27 mouse cellular contexts compared by ENCODE assay signal in genomic region chr5:144724926-144725325, GRCm38 (mm10). TPM values are rescaled to one million over a fixed set of nuclear protein-coding genes. Genes with fewer than 3 reads are reported as not detected.
DNase-seq lines count a peak whose midpoint lies in the region; ATAC-seq and TF ChIP-seq lines count a peak whose summit lies in the region.
"Had no signal": no experiment of that assay in that cellular context is flagged by ENCODE, and none has a peak within 500 bp of the region (broad histone marks: within the 10 kb centered on the region; RNA-seq: fewer than 3 reads in every experiment).

No protein-coding gene starts in this region.

- H3K27me3 ChIP-seq in midbrain, embryonic 14.5 days (ENCODE audit: control insufficient read depth, insufficient read depth, low read length): no peaks in the 10 kb centered on the region
- H3K27me3 ChIP-seq in midbrain, embryonic 15.5 days (replicated peaks): peaks cover 7% of the 10 kb centered on the region; the same call in 1 of the 2 replicates
- peaks cover 9% of the 10 kb centered on the region; the same call in 1 of the 2 replicates for H3K27me3 ChIP-seq in forebrain, embryonic 11.5 days (ENCODE audit: control insufficient read depth, insufficient read depth, low read length)
- peaks cover 4% of the 10 kb centered on the region; the same call in 1 of the 2 replicates for H3K27me3 ChIP-seq in forebrain, postnatal 0 days (ENCODE audit: insufficient read depth, low read length)
- H3K27me3 ChIP-seq: intestine, embryonic 15.5 days had no signal

- no peak for ATAC-seq in midbrain, embryonic 14.5 days (ENCODE audit: low FRiP score, low TSS enrichment)
- no peak for ATAC-seq in midbrain, embryonic 15.5 days (replicated peaks)
- ATAC-seq in forebrain, embryonic 11.5 days (replicated peaks; ENCODE audit: low FRiP score): peak; percentile 76
- no peak; the same call in 1 of the 2 replicates for ATAC-seq in forebrain, postnatal 0 days
- ATAC-seq: activated CD4-positive, CD25-positive, alpha-beta regulatory T cell, adult 4 months; intestine, embryonic 15.5 days; lung, postnatal 0 days; Patski had no signal

- no peaks in the 10 kb centered on the region for H3K36me3 ChIP-seq in midbrain, embryonic 14.5 days (ENCODE audit: control insufficient read depth, insufficient read depth, low read length)
- H3K36me3 ChIP-seq in midbrain, embryonic 15.5 days (replicated peaks): no peaks in the 10 kb centered on the region
- H3K36me3 ChIP-seq in forebrain, embryonic 11.5 days (ENCODE audit: control insufficient read depth, insufficient read depth, low read length): no peaks in the 10 kb centered on the region
- H3K36me3 ChIP-seq in forebrain, postnatal 0 days (ENCODE audit: insufficient read depth): no peaks in the 10 kb centered on the region
- H3K36me3 ChIP-seq: embryonic facial prominence, embryonic 10.5 days; heart, embryonic 12.5 days; hindbrain, embryonic 15.5 days; intestine, embryonic 15.5 days; neural tube, embryonic 12.5 days had no signal

- no peak overlapping the region for H3K4me3 ChIP-seq in midbrain, embryonic 14.5 days (replicated peaks; ENCODE audit: low read depth, low read length)
- no peak overlapping the region for H3K4me3 ChIP-seq in midbrain, embryonic 15.5 days
- no peak overlapping the region for H3K4me3 ChIP-seq in forebrain, embryonic 11.5 days (ENCODE audit: low read depth, low read length)
- no peak overlapping the region for H3K4me3 ChIP-seq in forebrain, postnatal 0 days (ENCODE audit: low read depth, low read length)
- no peak overlapping the region for H3K4me3 ChIP-seq in lung, adult 2 months (replicated peaks; ENCODE audit: extremely low read depth, low read depth, low read length)
- H3K4me3 ChIP-seq: embryonic facial prominence, embryonic 10.5 days; heart, embryonic 12.5 days; hindbrain, embryonic 15.5 days; intestine, embryonic 15.5 days; neural tube, embryonic 12.5 days had no signal

- no peak for TF ChIP-seq CTCF in forebrain, postnatal 0 days (IDR thresholded peaks at IDR 0.05; ENCODE audit: low read depth)
- TF ChIP-seq CTCF in lung, adult 2 months (IDR thresholded peaks at IDR 0.05; ENCODE audit: insufficient read depth, low read length): no peak

- H3K4me1 ChIP-seq in midbrain, embryonic 14.5 days (ENCODE audit: control insufficient read depth, insufficient read depth, low read length): no peaks in the 10 kb centered on the region
- H3K4me1 ChIP-seq in midbrain, embryonic 15.5 days: no peaks in the 10 kb centered on the region
- peaks cover 11% of the 10 kb centered on the region; the same call in 1 of the 2 replicates for H3K4me1 ChIP-seq in forebrain, embryonic 11.5 days (replicated peaks; ENCODE audit: control insufficient read depth, insufficient read depth, low read length)
- H3K4me1 ChIP-seq in forebrain, postnatal 0 days (ENCODE audit: insufficient read depth): no peaks in the 10 kb centered on the region; the same call in 1 of the 2 replicates
- H3K4me1 ChIP-seq in lung, adult 2 months (ENCODE audit: control insufficient read depth, insufficient read depth, low read length): no peaks in the 10 kb centered on the region
- H3K4me1 ChIP-seq: heart, embryonic 12.5 days; hindbrain, embryonic 15.5 days; intestine, embryonic 15.5 days; neural tube, embryonic 12.5 days had no signal

- WGBS in midbrain, embryonic 14.5 days: 11% methylated on average over 2 of the region's 2 CpGs
- WGBS in midbrain, embryonic 15.5 days: 14% methylated on average over 2 of the region's 2 CpGs
- 21% methylated on average over 2 of the region's 2 CpGs for WGBS in forebrain, embryonic 11.5 days
- WGBS in forebrain, postnatal 0 days: 4% methylated on average over 2 of the region's 2 CpGs
- 50% methylated on average over 2 of the region's 2 CpGs for WGBS in lung, adult 2 months

- DNase-seq in midbrain, embryonic 14.5 days: peak; percentile 46
- DNase-seq in R1 (ENCODE audit: low read depth, low spot score): peak; percentile 70
- peak; percentile 73 for DNase-seq in forebrain, embryonic 11.5 days (ENCODE audit: low spot score)
- peak; percentile 39 for DNase-seq in forebrain, postnatal 0 days
- no peak for DNase-seq in urinary bladder, postnatal 4 days (ENCODE audit: low spot score in 2 of 2)
- DNase-seq in lung, adult 2 months: no peak
- DNase-seq: adrenal gland, adult 8-10 months; cerebellum, adult 8-10 months; gastrocnemius, postnatal 25 days; heart, adult 18-20 months; heart, postnatal 14 days; kidney, adult 8-10 months; kidney, postnatal 10 days; right cerebral cortex, postnatal 4 days; thymus, adult 18-20 months had no signal

- no peak for TF ChIP-seq POLR2A in lung, adult 2 months (IDR thresholded peaks at IDR 0.05; ENCODE audit: borderline replicate concordance, extremely low read depth, low read depth, low read length)

- no peaks in the 10 kb centered on the region for H3K9me3 ChIP-seq in midbrain, embryonic 14.5 days (ENCODE audit: control insufficient read depth, low read length)
- H3K9me3 ChIP-seq in midbrain, embryonic 15.5 days: no peaks in the 10 kb centered on the region
- H3K9me3 ChIP-seq in forebrain, embryonic 11.5 days (ENCODE audit: control insufficient read depth, low read length): no peaks in the 10 kb centered on the region
- H3K9me3 ChIP-seq in forebrain, postnatal 0 days (ENCODE audit: low read length): no peaks in the 10 kb centered on the region
- H3K9me3 ChIP-seq: embryonic facial prominence, embryonic 10.5 days; heart, embryonic 12.5 days; hindbrain, embryonic 15.5 days; intestine, embryonic 15.5 days; neural tube, embryonic 12.5 days had no signal

- no peak overlapping the region for H3K4me2 ChIP-seq in midbrain, embryonic 14.5 days (ENCODE audit: low read length)
- no peak overlapping the region for H3K4me2 ChIP-seq in midbrain, embryonic 15.5 days
- H3K4me2 ChIP-seq in forebrain, embryonic 11.5 days (ENCODE audit: low read depth, low read length, severe bottlenecking): no peak overlapping the region
- no peak overlapping the region for H3K4me2 ChIP-seq in forebrain, postnatal 0 days (ENCODE audit: low read depth)
- H3K4me2 ChIP-seq: heart, embryonic 12.5 days; hindbrain, embryonic 15.5 days; intestine, embryonic 15.5 days; neural tube, embryonic 12.5 days had no signal

- no peak overlapping the region for H3K9ac ChIP-seq in midbrain, embryonic 14.5 days (replicated peaks; ENCODE audit: low read length)
- H3K9ac ChIP-seq in midbrain, embryonic 15.5 days: no peak overlapping the region
- no peak overlapping the region for H3K9ac ChIP-seq in forebrain, embryonic 11.5 days (ENCODE audit: low read length)
- H3K9ac ChIP-seq in forebrain, postnatal 0 days: no peak overlapping the region
- H3K9ac ChIP-seq: heart, embryonic 12.5 days; hindbrain, embryonic 15.5 days; intestine, embryonic 15.5 days; neural tube, embryonic 12.5 days had no signal

- no peak overlapping the region for H3K27ac ChIP-seq in midbrain, embryonic 14.5 days (replicated peaks; ENCODE audit: low read depth, low read length)
- no peak overlapping the region for H3K27ac ChIP-seq in midbrain, embryonic 15.5 days
- H3K27ac ChIP-seq in forebrain, embryonic 11.5 days (ENCODE audit: low read depth, low read length): no peak overlapping the region
- H3K27ac ChIP-seq in forebrain, postnatal 0 days (ENCODE audit: low read depth, low read length): no peak overlapping the region
- H3K27ac ChIP-seq: embryonic facial prominence, embryonic 10.5 days; hindbrain, embryonic 15.5 days; intestine, embryonic 15.5 days; macrophage; neural tube, embryonic 12.5 days had no signal

RNA-seq across cellular contexts. Expression of gene Tmem130, which starts 36.7 kb away (rescaled TPM):
- 263 and 270 TPM in 2 replicates for polyA plus RNA-seq in midbrain, embryonic 14.5 days (2014; fragmentation: Nextera tagmentation; extraction: Ambion mirVana)
- polyA plus RNA-seq in midbrain, embryonic 15.5 days (2015; fragmentation: Nextera tagmentation; extraction: Ambion mirVana): 452 and 472 TPM in 2 replicates
- polyA plus RNA-seq in forebrain, embryonic 11.5 days (2014; fragmentation: Nextera tagmentation; extraction: Ambion mirVana): 14.5 and 16.0 TPM in 2 replicates
- total RNA-seq in forebrain, postnatal 0 days (2014; rRNA removed): 164 and 262 TPM in 2 replicates
- 175 and 379 TPM in 2 replicates for polyA plus RNA-seq in forebrain, postnatal 0 days (2015; fragmentation: Nextera tagmentation; extraction: Ambion mirVana)
- polyA plus RNA-seq in lung, adult 2 months (2012; rRNA removed): 0.14 and 0.22 TPM in 2 replicates
- total RNA-seq: gastrocnemius, postnatal 25 days; liver, adult 2 months had no signal
- polyA plus RNA-seq: activated CD4-positive, CD25-positive, alpha-beta regulatory T cell, adult 4 months; C2C12; macrophage had no signal

RNA-seq across cellular contexts. Expression of gene Trrap, which starts 42.6 kb away (rescaled TPM):
- 81.7 and 109 TPM in 2 replicates for polyA plus RNA-seq in midbrain, embryonic 14.5 days (2014; fragmentation: Nextera tagmentation; extraction: Ambion mirVana)
- 80.9 and 86.1 TPM in 2 replicates for polyA plus RNA-seq in midbrain, embryonic 15.5 days (2015; fragmentation: Nextera tagmentation; extraction: Ambion mirVana)
- polyA plus RNA-seq in forebrain, embryonic 11.5 days (2014; fragmentation: Nextera tagmentation; extraction: Ambion mirVana): 116 and 137 TPM in 2 replicates
- 92.1 and 125 TPM in 2 replicates for total RNA-seq in forebrain, postnatal 0 days (2014; rRNA removed)
- 30.2 and 47.1 TPM in 2 replicates for polyA plus RNA-seq in forebrain, postnatal 0 days (2015; fragmentation: Nextera tagmentation; extraction: Ambion mirVana)
- polyA plus RNA-seq in lung, adult 2 months (2012; rRNA removed): 74.2 and 91.6 TPM in 2 replicates

Comparison
In these comparisons a context has a peak if more than half of its experiments do, and no peak if none do; other contexts are left out.
1. RNA of gene Tmem130, which starts 36.7 kb away (polyA plus RNA-seq): 452 to 472 TPM in midbrain, embryonic 15.5 days, 175 to 379 TPM in forebrain, postnatal 0 days and 263 to 270 TPM in midbrain, embryonic 14.5 days; 14.5 to 16.0 TPM in forebrain, embryonic 11.5 days and 0.14 to 0.22 TPM in lung, adult 2 months; every median in the first group is over 10 times any median in the second.
2. DNase-seq: peak in midbrain, embryonic 14.5 days (single experiment), R1 (single experiment), forebrain, embryonic 11.5 days (single experiment) and forebrain, postnatal 0 days (single experiment); none in urinary bladder, postnatal 4 days (0 of 2) and lung, adult 2 months (single experiment).